Mouse (Mus musculus): ENCODE results near the gene Wdr63. TPM values are rescaled to one million over a fixed set of nuclear protein-coding genes. Genes with fewer than 3 reads are reported as not detected.

Wdr63 gene
- polyA plus RNA-seq, 1 experiment, result not detected

- H3K4me1 ChIP-seq (ENCODE audit: control insufficient read depth, insufficient read depth, low read length), result peaks cover 4% of the 10 kb centered on the region
- no peak overlapping the region for H3K4me3 ChIP-seq (ENCODE audit: insufficient read depth, low read depth, low read length)
- WGBS, result 72% methylated on average over 2 of the region's 2 CpGs
- no peak overlapping the region for H3K27ac ChIP-seq (ENCODE audit: insufficient read depth, low read depth, low read length)
- TF ChIP-seq CTCF (IDR thresholded peaks at IDR 0.05; ENCODE audit: insufficient read depth, low read depth, low read length), result no peak
Observed at GRCm38 (mm10) chr3:146110358-146110757, 2.4 kb upstream of the Wdr63 start.

- Histone ChIP-seq H3K4me1 (ENCODE audit: control insufficient read depth, insufficient read depth, low read length) (peaks cover 4% of the 10 kb centered on the region), H3K27ac (ENCODE audit: insufficient read depth, low read depth, low read length) (no peak overlapping the region), H3K4me3 (ENCODE audit: insufficient read depth, low read depth, low read length) (no peak overlapping the region)
- 80% methylated on average over 2 of the region's 2 CpGs for WGBS
- no peak for TF ChIP-seq POLR2A (IDR thresholded peaks at IDR 0.05; ENCODE audit: insufficient read depth, low read depth, low read length)
- no peak for TF ChIP-seq CTCF (IDR thresholded peaks at IDR 0.05; ENCODE audit: insufficient read depth, low read depth, low read length)
Observed at GRCm38 (mm10) chr3:146108945-146109344, 1.0 kb upstream of the Wdr63 start.

GRCm38 (mm10) chr3:146107116-146107849 is 647 bp downstream of the Wdr63 start:
- peaks cover 4% of the 10 kb centered on the region for H3K4me1 ChIP-seq (ENCODE audit: control insufficient read depth, insufficient read depth, low read length)
- 2% methylated on average over 18 of the region's 18 CpGs for WGBS
- TF ChIP-seq POLR2A (IDR thresholded peaks at IDR 0.05; ENCODE audit: insufficient read depth, low read depth, low read length) (no peak), CTCF (IDR thresholded peaks at IDR 0.05; ENCODE audit: insufficient read depth, low read depth, low read length) (no peak)

GRCm38 (mm10) chr3:146102049-146102448 is 5.9 kb downstream of the Wdr63 start:
- no peaks in the 10 kb centered on the region for H3K4me1 ChIP-seq (ENCODE audit: control insufficient read depth, insufficient read depth, low read length)
- WGBS, result 60% methylated on average over 6 of the region's 6 CpGs
- H3K4me3 ChIP-seq (ENCODE audit: insufficient read depth, low read depth, low read length), result no peak overlapping the region
- no peak overlapping the region for H3K27ac ChIP-seq (ENCODE audit: insufficient read depth, low read depth, low read length)
- TF ChIP-seq CTCF (IDR thresholded peaks at IDR 0.05; ENCODE audit: insufficient read depth, low read depth, low read length), result no peak

More at GRCm38 (mm10) chr3:146107116-146107849, 647 bp downstream of the Wdr63 start:
- Histone ChIP-seq H3K4me3 (ENCODE audit: insufficient read depth, low read depth, low read length) (no peak overlapping the region; the same call in 1 of the 2 replicates), H3K27ac (ENCODE audit: insufficient read depth, low read depth, low read length) (no peak overlapping the region)

- H3K4me3 ChIP-seq (ENCODE audit: insufficient read depth, low read depth, low read length), result no peak overlapping the region
- TF ChIP-seq CTCF (IDR thresholded peaks at IDR 0.05; ENCODE audit: insufficient read depth, low read depth, low read length) (no peak), POLR2A (IDR thresholded peaks at IDR 0.05; ENCODE audit: insufficient read depth, low read depth, low read length) (no peak)
- H3K27ac ChIP-seq (ENCODE audit: insufficient read depth, low read depth, low read length), result no peak overlapping the region
- no peaks in the 10 kb centered on the region for H3K4me1 ChIP-seq (ENCODE audit: control insufficient read depth, insufficient read depth, low read length)
Observed at GRCm38 (mm10) chr3:146099925-146100324, 8.0 kb downstream of the Wdr63 start.

GRCm38 (mm10) chr3:146097861-146098260 is 10.1 kb downstream of the Wdr63 start:
- no peaks in the 10 kb centered on the region for H3K4me1 ChIP-seq (ENCODE audit: control insufficient read depth, insufficient read depth, low read length)
- TF ChIP-seq CTCF (IDR thresholded peaks at IDR 0.05; ENCODE audit: insufficient read depth, low read depth, low read length) (no peak), POLR2A (IDR thresholded peaks at IDR 0.05; ENCODE audit: insufficient read depth, low read depth, low read length) (no peak)
- 88% methylated on average over 4 of the region's 4 CpGs for WGBS
- H3K4me3 ChIP-seq (ENCODE audit: insufficient read depth, low read depth, low read length), result no peak overlapping the region
- no peak overlapping the region for H3K27ac ChIP-seq (ENCODE audit: insufficient read depth, low read depth, low read length)

- no peaks in the 10 kb centered on the region for H3K4me1 ChIP-seq (ENCODE audit: control insufficient read depth, insufficient read depth, low read length)
- no peak overlapping the region for H3K4me3 ChIP-seq (ENCODE audit: insufficient read depth, low read depth, low read length)
- H3K27ac ChIP-seq (ENCODE audit: insufficient read depth, low read depth, low read length), result no peak overlapping the region
- no peak for TF ChIP-seq CTCF (IDR thresholded peaks at IDR 0.05; ENCODE audit: insufficient read depth, low read depth, low read length)
- 94% methylated on average over 7 of the region's 7 CpGs for WGBS
Observed at GRCm38 (mm10) chr3:146096986-146097385, 10.9 kb downstream of the Wdr63 start.

- TF ChIP-seq CTCF (IDR thresholded peaks at IDR 0.05; ENCODE audit: insufficient read depth, low read depth, low read length), result no peak
- no peak for TF ChIP-seq POLR2A (IDR thresholded peaks at IDR 0.05; ENCODE audit: insufficient read depth, low read depth, low read length)
- Histone ChIP-seq H3K4me1 (ENCODE audit: control insufficient read depth, insufficient read depth, low read length) (no peaks in the 10 kb centered on the region), H3K4me3 (ENCODE audit: insufficient read depth, low read depth, low read length) (no peak overlapping the region), H3K27ac (ENCODE audit: insufficient read depth, low read depth, low read length) (no peak overlapping the region)
- WGBS, result 88% methylated on average over 10 of the region's 10 CpGs
Observed at GRCm38 (mm10) chr3:146095066-146095465, 12.9 kb downstream of the Wdr63 start.

- H3K4me1 ChIP-seq (ENCODE audit: control insufficient read depth, insufficient read depth, low read length), result no peaks in the 10 kb centered on the region
- no peak for TF ChIP-seq POLR2A (IDR thresholded peaks at IDR 0.05; ENCODE audit: insufficient read depth, low read depth, low read length)
- TF ChIP-seq CTCF (IDR thresholded peaks at IDR 0.05; ENCODE audit: insufficient read depth, low read depth, low read length), result no peak
- 89% methylated on average over 13 of the region's 13 CpGs for WGBS
- H3K4me3 ChIP-seq (ENCODE audit: insufficient read depth, low read depth, low read length), result no peak overlapping the region
- no peak overlapping the region for H3K27ac ChIP-seq (ENCODE audit: insufficient read depth, low read depth, low read length)
Observed at GRCm38 (mm10) chr3:146090988-146091657, 16.8 kb downstream of the Wdr63 start.
